Mouse (Mus musculus): ENCODE results near the gene Spata45.

The Spata45 gene

GRCm38 (mm10) chr1:191085597-191085996 lies 49.2 kb downstream of the Spata45 start:
- no peak for DNase-seq (ENCODE audit: low spot score)

- no peak for DNase-seq (ENCODE audit: low spot score)
Observed at GRCm38 (mm10) chr1:191086304-191086878, 50.0 kb downstream of the Spata45 start.

- no peak for DNase-seq (ENCODE audit: low spot score)
Observed at GRCm38 (mm10) chr1:191086960-191087359, 50.5 kb downstream of the Spata45 start.

GRCm38 (mm10) chr1:191087955-191088354 lies 51.5 kb downstream of the Spata45 start:
- DNase-seq (ENCODE audit: low spot score) = no peak

- DNase-seq (ENCODE audit: low spot score) = no peak
Observed at GRCm38 (mm10) chr1:191089355-191089754, 52.9 kb downstream of the Spata45 start.

- no peak for DNase-seq (ENCODE audit: low spot score)
Observed at GRCm38 (mm10) chr1:191092050-191092449, 55.6 kb downstream of the Spata45 start.

Measured in testis, postnatal 10 days (tissue).